Mouse (Mus musculus) testis, adult 2 months (tissue): Measurements from ENCODE around the gene Mid1. TPM values are rescaled to one million over a fixed set of nuclear protein-coding genes. Genes with fewer than 3 reads are reported as not detected.
"Not testable (repeated sequence)": the region's sequence is repeated elsewhere in the genome, so short reads cannot be mapped to it uniquely, and the experiment has no call there.

ENCODE experiments used
- H3K27ac ChIP-seq: fragments of 200-500 bp; 2 replicates; pipeline ENCODE4 v1.5.1; 2012; ENCODE audit warnings: low read depth, low read length; ENCODE audit not compliant: control insufficient read depth, insufficient read depth
- H3K27me3 ChIP-seq: fragments of 200-500 bp; 2 replicates; pipeline ENCODE4 v1.6.1; 2012; ENCODE audit warnings: mild to moderate bottlenecking, low read length, moderate library complexity; ENCODE audit not compliant: control insufficient read depth, insufficient read depth
- H3K36me3 ChIP-seq: fragments of 200-500 bp; 2 replicates; pipeline ENCODE4 v1.6.1; 2012; ENCODE audit warnings: mild to moderate bottlenecking, low read length; ENCODE audit not compliant: control insufficient read depth, insufficient read depth
- H3K4me1 ChIP-seq: fragments of 200-500 bp; 2 replicates; pipeline ENCODE4 v1.6.1; 2012; ENCODE audit warnings: low read length; ENCODE audit not compliant: control insufficient read depth, insufficient read depth
- H3K4me3 ChIP-seq: fragments of 200-500 bp; 2 replicates; pipeline ENCODE4 v1.5.1; 2012; ENCODE audit warnings: low read depth, mild to moderate bottlenecking, low read length, moderate library complexity, mixed read lengths; ENCODE audit not compliant: control insufficient read depth
- POLR2A ChIP-seq: fragments of 200-500 bp; IDR thresholded peaks from 2 replicates; pipeline ENCODE4 v1.6.1; 2012; ENCODE audit warnings: low read depth, mild to moderate bottlenecking, inconsistent platforms, low read length, moderate library complexity; ENCODE audit not compliant: control insufficient read depth
- polyA plus RNA-seq: library from polyadenylated mRNA; depleted of rRNA; stranded (reverse); fragments of >200 nt; gene quantifications from 2 replicates; pipeline ENCODE4 v1.2.3, GENCODE M21; 2012

Gene Mid1
- polyA plus RNA-seq, 1 experiment: 0.65 TPM

- H3K36me3 ChIP-seq, H3K4me1 ChIP-seq, H3K27ac ChIP-seq, H3K4me3 ChIP-seq, H3K27me3 ChIP-seq: not testable (repeated sequence)
Measured at GRCm38 (mm10) chrX:170005695-170006297, 320.8 kb downstream of the Mid1 start.

GRCm38 (mm10) chrX:170006694-170007247, 321.8 kb downstream of the Mid1 start:
- not testable (repeated sequence) for H3K27ac ChIP-seq

GRCm38 (mm10) chrX:170007375-170008178, 322.6 kb downstream of the Mid1 start:
- not testable (repeated sequence) for H3K27ac ChIP-seq, H3K27me3 ChIP-seq, H3K36me3 ChIP-seq, H3K4me1 ChIP-seq, H3K4me3 ChIP-seq

More at GRCm38 (mm10) chrX:170006694-170007247, 321.8 kb downstream of the Mid1 start:
- H3K4me3 ChIP-seq, H3K27me3 ChIP-seq, H3K4me1 ChIP-seq, H3K36me3 ChIP-seq: not testable (repeated sequence)

GRCm38 (mm10) chrX:170008179-170008467, 323.1 kb downstream of the Mid1 start:
- not testable (repeated sequence) for H3K27me3 ChIP-seq, H3K36me3 ChIP-seq, H3K4me3 ChIP-seq, H3K4me1 ChIP-seq, H3K27ac ChIP-seq

GRCm38 (mm10) chrX:170008584-170008983, 323.6 kb downstream of the Mid1 start:
- H3K4me3 ChIP-seq, H3K36me3 ChIP-seq, H3K27ac ChIP-seq, H3K27me3 ChIP-seq, H3K4me1 ChIP-seq: not testable (repeated sequence)

- not testable (repeated sequence) for H3K4me1 ChIP-seq, H3K27me3 ChIP-seq, H3K36me3 ChIP-seq
- Histone ChIP-seq H3K27ac (peak within 1 kb of the TSS; percentile 84), H3K4me3 (peak within 1 kb of the TSS; percentile 90)
- TF ChIP-seq POLR2A: peak; percentile 97
Measured at GRCm38 (mm10) chrX:170009016-170009750, 324.2 kb downstream of the Mid1 start, which contains the start of gene Gm21887. TSS of gene Gm21887 (plus strand) at chrX:170009659.

- peak overlapping the region; percentile 90; the same call in 1 of the 2 replicates for H3K4me3 ChIP-seq
- not testable (repeated sequence) for H3K27me3 ChIP-seq, H3K27ac ChIP-seq, H3K4me1 ChIP-seq, H3K36me3 ChIP-seq
- 0 out of 2 replicates have a peak, but pooled peaks have one; percentile 15 for TF ChIP-seq POLR2A
Measured at GRCm38 (mm10) chrX:170009801-170010221, 324.8 kb downstream of the Mid1 start.

- not testable (repeated sequence) for H3K4me3 ChIP-seq, H3K4me1 ChIP-seq, H3K36me3 ChIP-seq, H3K27me3 ChIP-seq, H3K27ac ChIP-seq
Measured at GRCm38 (mm10) chrX:170010581-170011528, 325.9 kb downstream of the Mid1 start.

GRCm38 (mm10) chrX:170011529-170011879, 326.5 kb downstream of the Mid1 start:
- H3K36me3 ChIP-seq, H3K4me1 ChIP-seq, H3K27ac ChIP-seq, H3K4me3 ChIP-seq, H3K27me3 ChIP-seq: not testable (repeated sequence)

GRCm38 (mm10) chrX:170013421-170013820, 328.4 kb downstream of the Mid1 start:
- H3K4me3 ChIP-seq, H3K27me3 ChIP-seq, H3K36me3 ChIP-seq, H3K27ac ChIP-seq, H3K4me1 ChIP-seq: not testable (repeated sequence)
